ENCODE assay signal across 9 mouse cellular contexts in the genomic region with DNA sequence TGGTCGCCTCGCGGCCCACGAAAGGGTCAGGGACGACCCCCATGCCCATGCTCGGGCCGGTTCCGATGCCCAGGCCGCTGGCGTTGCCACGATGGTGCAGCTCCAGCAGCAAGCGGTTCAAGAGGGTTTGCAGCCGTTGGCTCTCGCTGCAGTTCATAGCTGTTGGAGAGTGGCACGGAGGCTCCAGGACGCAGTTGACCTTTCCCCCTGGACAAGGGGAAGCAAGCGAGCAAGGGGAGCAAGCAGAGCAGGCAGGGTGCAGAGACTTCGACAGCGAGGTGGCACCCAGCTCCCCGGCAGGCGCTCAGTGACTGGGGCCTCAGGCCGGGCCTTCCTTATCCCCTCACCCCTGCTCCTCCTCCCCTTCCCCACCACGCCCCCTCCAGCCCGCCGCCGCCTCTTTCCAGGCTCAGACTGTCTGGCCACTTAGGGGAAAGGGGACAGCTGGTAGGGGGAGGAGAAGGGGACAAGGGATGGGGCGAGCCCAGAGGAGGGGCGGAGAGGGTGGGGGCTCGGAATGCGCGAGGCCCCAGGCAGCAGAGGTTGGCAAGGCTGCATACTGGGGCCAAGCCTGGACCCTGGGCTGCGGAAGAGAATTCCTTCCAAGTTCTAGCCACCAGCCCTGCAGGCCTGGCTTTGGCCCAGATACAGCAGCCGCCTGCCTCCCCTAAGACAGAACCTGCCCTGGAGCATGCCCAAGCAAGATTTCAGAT. TPM values are rescaled to one million over a fixed set of nuclear protein-coding genes. Genes with fewer than 3 reads are reported as not detected.
DNase-seq lines count a peak whose midpoint lies in the region; ATAC-seq lines count a peak whose summit lies in the region.
"Had no signal": no experiment of that assay in that cellular context is flagged by ENCODE, and none has a peak within 500 bp of the region (broad histone marks: within the 10 kb centered on the region; RNA-seq: fewer than 3 reads in every experiment).

A gene (minus strand): TSS at position 426 of the 713 bp plus-strand sequence.

- H3K4me3 ChIP-seq in hindbrain, embryonic 13.5 days, result peak within 1 kb of the TSS; percentile 26
- peak within 1 kb of the TSS; percentile 18 for H3K4me3 ChIP-seq in midbrain, embryonic 11.5 days (ENCODE audit: low read depth, low read length)

- H3K27ac ChIP-seq in hindbrain, embryonic 13.5 days, result peak within 1 kb of the TSS; percentile 75
- H3K27ac ChIP-seq in midbrain, embryonic 11.5 days (ENCODE audit: low read depth, low read length), result no peak within 1 kb of the TSS
- H3K27ac ChIP-seq: macrophage had no signal

- H3K4me2 ChIP-seq in hindbrain, embryonic 13.5 days, result peak within 1 kb of the TSS; percentile 48
- H3K4me2 ChIP-seq in midbrain, embryonic 11.5 days, result peak within 1 kb of the TSS; percentile 44

- peaks cover 34% of the 10 kb centered on the region; the same call in 1 of the 2 replicates for H3K27me3 ChIP-seq in hindbrain, embryonic 13.5 days
- peaks cover 17% of the 10 kb centered on the region for H3K27me3 ChIP-seq in midbrain, embryonic 11.5 days (ENCODE audit: control insufficient read depth, insufficient read depth, low read length)

- WGBS in hindbrain, embryonic 13.5 days, result 26% methylated on average over 26 of the region's 33 CpGs
- 29% methylated on average over 27 of the region's 33 CpGs for WGBS in midbrain, embryonic 11.5 days

- H3K9me3 ChIP-seq in hindbrain, embryonic 13.5 days, result no peaks in the 10 kb centered on the region
- H3K9me3 ChIP-seq in midbrain, embryonic 11.5 days (ENCODE audit: control insufficient read depth, low read length), result no peaks in the 10 kb centered on the region

- peaks cover 8% of the 10 kb centered on the region; the same call in 1 of the 2 replicates for H3K4me1 ChIP-seq in hindbrain, embryonic 13.5 days (replicated peaks)
- H3K4me1 ChIP-seq in midbrain, embryonic 11.5 days (ENCODE audit: control insufficient read depth, insufficient read depth, low read length), result no peaks in the 10 kb centered on the region

- peak; percentile 76 for ATAC-seq in hindbrain, embryonic 13.5 days (ENCODE audit: low FRiP score)
- ATAC-seq in midbrain, embryonic 11.5 days (ENCODE audit: low FRiP score), result peak; percentile 87

- peak within 1 kb of the TSS; percentile 46; the same call in 1 of the 2 replicates for H3K9ac ChIP-seq in hindbrain, embryonic 13.5 days
- peak within 1 kb of the TSS; percentile 49 for H3K9ac ChIP-seq in midbrain, embryonic 11.5 days (ENCODE audit: low read length)

- peak; percentile 27 for DNase-seq in kidney, postnatal 10 days
- no peak for DNase-seq in kidney, adult 9 months
- DNase-seq in embryo, embryonic 9.5 days (ENCODE audit: extremely low spot score), result peak; percentile 66
- DNase-seq in midbrain, embryonic 11.5 days (ENCODE audit: low spot score, missing footprints), result peak; percentile 90
- DNase-seq in urinary bladder, postnatal 36 days (ENCODE audit: low spot score in 2 of 2), result no peak
- DNase-seq in right cerebral cortex, postnatal 36 days (ENCODE audit: low spot score in 2 of 2), result no peak
- no peak for DNase-seq in adrenal gland, postnatal 14 days

- H3K36me3 ChIP-seq in hindbrain, embryonic 13.5 days, result no peaks in the 10 kb centered on the region
- no peaks in the 10 kb centered on the region for H3K36me3 ChIP-seq in midbrain, embryonic 11.5 days (ENCODE audit: control insufficient read depth, insufficient read depth, low read length)

RNA-seq across cellular contexts. Expression of the gene that starts here (rescaled TPM):
- polyA plus RNA-seq in hindbrain, embryonic 13.5 days (2015; fragmentation: Nextera tagmentation; extraction: Ambion mirVana), result 30.5 and 33.9 TPM in 2 replicates
- 15.1 and 15.7 TPM in 2 replicates for polyA plus RNA-seq in midbrain, embryonic 11.5 days (2014; fragmentation: Nextera tagmentation; extraction: Ambion mirVana)
- total RNA-seq in adrenal gland, postnatal 14 days (2021), result 0.22 and 1.0 TPM in 2 replicates
- polyA plus RNA-seq: macrophage had no signal

Comparison
In these comparisons a context has a peak if more than half of its experiments do, and no peak if none do; other contexts are left out.
1. DNase-seq: peak in kidney, postnatal 10 days (single experiment), embryo, embryonic 9.5 days (single experiment) and midbrain, embryonic 11.5 days (single experiment); none in kidney, adult 9 months (single experiment), urinary bladder, postnatal 36 days (0 of 2), right cerebral cortex, postnatal 36 days (0 of 2) and adrenal gland, postnatal 14 days (single experiment).